In the genomic region with DNA sequence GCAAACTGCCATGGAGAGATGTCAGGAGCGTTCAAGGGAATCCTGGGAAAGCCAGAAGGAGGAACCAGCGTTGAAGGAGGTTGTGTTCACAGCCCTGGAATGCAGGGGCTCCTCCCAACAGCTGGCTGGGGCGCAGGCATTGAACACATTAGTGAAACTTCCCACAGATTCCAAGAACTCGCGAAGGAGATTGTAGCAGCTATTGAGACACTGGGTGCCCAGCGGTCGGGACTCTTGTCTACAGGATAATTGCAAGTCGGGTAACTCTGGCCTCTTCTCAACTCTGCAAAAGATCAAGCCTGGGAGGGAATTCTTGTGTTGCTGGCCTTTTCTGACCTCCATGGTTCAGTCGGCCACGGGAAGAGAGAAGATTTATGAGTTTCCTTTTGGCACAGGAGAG, we compare ENCODE assay signal across 9 mouse cellular contexts.
DNase-seq lines count a peak whose midpoint lies in the region; ATAC-seq and TF ChIP-seq lines count a peak whose summit lies in the region.
"Had no signal": no experiment of that assay in that cellular context is flagged by ENCODE, and none has a peak within 500 bp of the region (broad histone marks: within the 10 kb centered on the region; RNA-seq: fewer than 3 reads in every experiment).

No protein-coding gene starts in this region.

- no peaks in the 10 kb centered on the region for H3K27me3 ChIP-seq in hindbrain, embryonic 11.5 days (ENCODE audit: control insufficient read depth, insufficient read depth, low read length)
- no peaks in the 10 kb centered on the region for H3K27me3 ChIP-seq in forebrain, embryonic 12.5 days
- H3K27me3 ChIP-seq: neural tube, embryonic 12.5 days had no signal

- no peak overlapping the region for H3K4me2 ChIP-seq in hindbrain, embryonic 11.5 days (replicated peaks; ENCODE audit: low read depth, low read length)
- H3K4me2 ChIP-seq in forebrain, embryonic 12.5 days: no peak overlapping the region
- H3K4me2 ChIP-seq: neural tube, embryonic 12.5 days had no signal

- peak; percentile 36 for DNase-seq in urinary bladder, postnatal 25 days (ENCODE audit: low spot score)
- DNase-seq in urinary bladder, postnatal 10 days (ENCODE audit: low spot score): no peak
- peak; percentile 34 for DNase-seq in heart, postnatal 25 days (ENCODE audit: low spot score)
- DNase-seq in lung, adult 2 months: peak; percentile 23
- DNase-seq in yolk sac, embryonic 10.5 days (ENCODE audit: low spot score): peak; percentile 47
- no peak for DNase-seq in hindbrain, embryonic 11.5 days (ENCODE audit: low spot score)
- DNase-seq in thymus, adult 18-20 months: no peak

- TF ChIP-seq POLR2A in lung, adult 2 months (IDR thresholded peaks at IDR 0.05; ENCODE audit: borderline replicate concordance, extremely low read depth, low read depth, low read length): no peak

- no peak for ATAC-seq in hindbrain, embryonic 11.5 days (ENCODE audit: low FRiP score)
- ATAC-seq in forebrain, embryonic 12.5 days (ENCODE audit: low FRiP score): no peak

- no peak overlapping the region for H3K9ac ChIP-seq in hindbrain, embryonic 11.5 days (ENCODE audit: low read depth, low read length)
- no peak overlapping the region for H3K9ac ChIP-seq in forebrain, embryonic 12.5 days
- H3K9ac ChIP-seq: neural tube, embryonic 12.5 days had no signal

- intact Hi-C loops in heart, postnatal 25 days (cut with DNase I): no loop called here

- H3K27ac ChIP-seq in hindbrain, embryonic 11.5 days (ENCODE audit: low read depth, low read length): no peak overlapping the region
- H3K27ac ChIP-seq in forebrain, embryonic 12.5 days: no peak overlapping the region
- H3K27ac ChIP-seq: neural tube, embryonic 12.5 days had no signal

- no peaks in the 10 kb centered on the region for H3K9me3 ChIP-seq in hindbrain, embryonic 11.5 days (ENCODE audit: control insufficient read depth, low read length)
- H3K9me3 ChIP-seq in forebrain, embryonic 12.5 days: no peaks in the 10 kb centered on the region
- H3K9me3 ChIP-seq: neural tube, embryonic 12.5 days had no signal

- no peak overlapping the region for H3K4me3 ChIP-seq in lung, adult 2 months (replicated peaks; ENCODE audit: extremely low read depth, low read depth, low read length)
- H3K4me3 ChIP-seq in hindbrain, embryonic 11.5 days (ENCODE audit: low read depth, low read length): no peak overlapping the region
- no peak overlapping the region for H3K4me3 ChIP-seq in forebrain, embryonic 12.5 days (replicated peaks)
- H3K4me3 ChIP-seq: neural tube, embryonic 12.5 days had no signal

- no peak for TF ChIP-seq CTCF in lung, adult 2 months (IDR thresholded peaks at IDR 0.05; ENCODE audit: insufficient read depth, low read length)

- WGBS in lung, adult 2 months: 17% methylated on average over 10 of the region's 10 CpGs
- WGBS in hindbrain, embryonic 11.5 days: 36% methylated on average over 10 of the region's 10 CpGs
- 53% methylated on average over 10 of the region's 10 CpGs for WGBS in forebrain, embryonic 12.5 days

- no peaks in the 10 kb centered on the region for H3K36me3 ChIP-seq in hindbrain, embryonic 11.5 days (ENCODE audit: control insufficient read depth, insufficient read depth, low read length)
- no peaks in the 10 kb centered on the region for H3K36me3 ChIP-seq in forebrain, embryonic 12.5 days (replicated peaks)
- H3K36me3 ChIP-seq: neural tube, embryonic 12.5 days had no signal

- H3K4me1 ChIP-seq in lung, adult 2 months (ENCODE audit: control insufficient read depth, insufficient read depth, low read length): 0 out of 2 replicates have a peak, but pooled peaks cover 4% of the 10 kb centered on the region
- H3K4me1 ChIP-seq in hindbrain, embryonic 11.5 days (replicated peaks; ENCODE audit: control insufficient read depth, insufficient read depth, low read length): peaks cover 1% of the 10 kb centered on the region; the same call in 1 of the 2 replicates
- peaks cover 14% of the 10 kb centered on the region for H3K4me1 ChIP-seq in forebrain, embryonic 12.5 days

Comparison
In these comparisons a context has a peak if more than half of its experiments do, and no peak if none do; other contexts are left out.
1. DNase-seq: peak in urinary bladder, postnatal 25 days (single experiment), heart, postnatal 25 days (single experiment), lung, adult 2 months (single experiment) and yolk sac, embryonic 10.5 days (single experiment); none in urinary bladder, postnatal 10 days (single experiment), hindbrain, embryonic 11.5 days (single experiment) and thymus, adult 18-20 months (0 of 2).